Mouse (Mus musculus): ENCODE measurements around the gene C1s1.

GRCm38 (mm10) chr6:124505028-124505427 is 37.1 kb downstream of the C1s1 start:
- TF ChIP-seq EP300 (IDR thresholded peaks at IDR 0.05; ENCODE audit: low read depth) (no peak), CTCF (IDR thresholded peaks at IDR 0.05; ENCODE audit: low read depth) (no peak)

Data from heart, postnatal 0 days (tissue).